Mouse (Mus musculus): ENCODE data around the gene Xndc1. TPM values are rescaled to one million over a fixed set of nuclear protein-coding genes. Genes with fewer than 3 reads are reported as not detected.
"Not testable (repeated sequence)": the region's sequence is repeated elsewhere in the genome, so short reads cannot be mapped to it uniquely, and the experiment has no call there.

The Xndc1 gene
- 23.0 and 23.8 TPM in 2 replicates for polyA plus RNA-seq (2014; fragmentation: Nextera tagmentation; extraction: Ambion mirVana)

- Histone ChIP-seq H3K4me1 (ENCODE audit: control insufficient read depth, insufficient read depth, low read length) (peaks cover 4% of the 10 kb centered on the region; the same call in 1 of the 2 replicates), H3K27ac (replicated peaks; ENCODE audit: low read depth, low read length) (0 out of 2 replicates have a peak within 1 kb of the TSS, but pooled peaks have one; percentile 49), H3K9ac (replicated peaks; ENCODE audit: low read length) (peak within 1 kb of the TSS; percentile 80), H3K9me3 (replicated peaks; ENCODE audit: control insufficient read depth, low read length) (no peaks in the 10 kb centered on the region), H3K4me2 (ENCODE audit: low read depth, low read length) (peak within 1 kb of the TSS; percentile 56), H3K36me3 (replicated peaks; ENCODE audit: control insufficient read depth, insufficient read depth, low read depth, low read length) (no peaks in the 10 kb centered on the region), H3K4me3 (ENCODE audit: low read depth, low read length) (peak within 1 kb of the TSS; percentile 78), H3K27me3 (ENCODE audit: control insufficient read depth, insufficient read depth, low read length) (no peaks in the 10 kb centered on the region)
- peak; percentile 98 for ATAC-seq (replicated peaks; ENCODE audit: insufficient number of reproducible peaks, low FRiP score, low TSS enrichment, low read depth)
- peak; percentile 95 for DNase-seq (ENCODE audit: low spot score)
- WGBS: under 1% methylated on average over 56 of the region's 56 CpGs
Observed at GRCm38 (mm10) chr7:102065046-102065891, at the start of gene Xndc1, which contains the start of the genes Rnf121 and Xntrpc. Gene Xndc1, plus strand, starts transcription at chr7:102065511. Gene Rnf121, minus strand, starts transcription at chr7:102065469. Gene Xntrpc, plus strand, starts transcription at chr7:102065713.

- H3K9ac ChIP-seq (replicated peaks; ENCODE audit: low read length): no peak overlapping the region
- ATAC-seq (replicated peaks; ENCODE audit: insufficient number of reproducible peaks, low FRiP score, low TSS enrichment, low read depth): no peak
- no peak overlapping the region for H3K4me2 ChIP-seq (ENCODE audit: low read depth, low read length)
- H3K4me3 ChIP-seq (ENCODE audit: low read depth, low read length): no peak overlapping the region
- H3K27ac ChIP-seq (replicated peaks; ENCODE audit: low read depth, low read length): no peak overlapping the region
- no peaks in the 10 kb centered on the region for H3K9me3 ChIP-seq (replicated peaks; ENCODE audit: control insufficient read depth, low read length)
- no peaks in the 10 kb centered on the region for H3K27me3 ChIP-seq (ENCODE audit: control insufficient read depth, insufficient read depth, low read length)
- DNase-seq (ENCODE audit: low spot score): no peak
- 79% methylated on average over 4 of the region's 4 CpGs for WGBS
- H3K4me1 ChIP-seq (ENCODE audit: control insufficient read depth, insufficient read depth, low read length): no peaks in the 10 kb centered on the region
- peaks cover 31% of the 10 kb centered on the region for H3K36me3 ChIP-seq (replicated peaks; ENCODE audit: control insufficient read depth, insufficient read depth, low read depth, low read length)
Observed at GRCm38 (mm10) chr7:102016936-102017335, 48.4 kb upstream of the Xndc1 start.

- H3K4me2 ChIP-seq (ENCODE audit: low read depth, low read length): no peak overlapping the region
Observed at GRCm38 (mm10) chr7:102017452-102017851, 47.9 kb upstream of the Xndc1 start.

GRCm38 (mm10) chr7:102018034-102018433 lies 47.3 kb upstream of the Xndc1 start:
- no peaks in the 10 kb centered on the region for H3K9me3 ChIP-seq (replicated peaks; ENCODE audit: control insufficient read depth, low read length)
- no peaks in the 10 kb centered on the region for H3K4me1 ChIP-seq (ENCODE audit: control insufficient read depth, insufficient read depth, low read length)
- ATAC-seq (replicated peaks; ENCODE audit: insufficient number of reproducible peaks, low FRiP score, low TSS enrichment, low read depth) (no peak), DNase-seq (ENCODE audit: low spot score) (no peak)
- no peak overlapping the region for H3K27ac ChIP-seq (replicated peaks; ENCODE audit: low read depth, low read length)
- H3K9ac ChIP-seq (replicated peaks; ENCODE audit: low read length): no peak overlapping the region
- H3K4me3 ChIP-seq (ENCODE audit: low read depth, low read length): no peak overlapping the region
- H3K27me3 ChIP-seq (ENCODE audit: control insufficient read depth, insufficient read depth, low read length): no peaks in the 10 kb centered on the region
- peaks cover 25% of the 10 kb centered on the region for H3K36me3 ChIP-seq (replicated peaks; ENCODE audit: control insufficient read depth, insufficient read depth, low read depth, low read length)
- WGBS: 86% methylated on average over 7 of the region's 7 CpGs
- no peak overlapping the region for H3K4me2 ChIP-seq (ENCODE audit: low read depth, low read length)

More at GRCm38 (mm10) chr7:102017452-102017851, 47.9 kb upstream of the Xndc1 start:
- Histone ChIP-seq H3K4me1 (ENCODE audit: control insufficient read depth, insufficient read depth, low read length) (no peaks in the 10 kb centered on the region), H3K27ac (replicated peaks; ENCODE audit: low read depth, low read length) (no peak overlapping the region), H3K27me3 (ENCODE audit: control insufficient read depth, insufficient read depth, low read length) (no peaks in the 10 kb centered on the region), H3K9ac (replicated peaks; ENCODE audit: low read length) (no peak overlapping the region), H3K9me3 (replicated peaks; ENCODE audit: control insufficient read depth, low read length) (no peaks in the 10 kb centered on the region), H3K36me3 (replicated peaks; ENCODE audit: control insufficient read depth, insufficient read depth, low read depth, low read length) (peaks cover 27% of the 10 kb centered on the region), H3K4me3 (ENCODE audit: low read depth, low read length) (no peak overlapping the region)
- 86% methylated on average over 5 of the region's 5 CpGs for WGBS
- DNase-seq (ENCODE audit: low spot score) (no peak), ATAC-seq (replicated peaks; ENCODE audit: insufficient number of reproducible peaks, low FRiP score, low TSS enrichment, low read depth) (no peak)

- H3K4me1 ChIP-seq (ENCODE audit: control insufficient read depth, insufficient read depth, low read length): no peaks in the 10 kb centered on the region
- no peak for DNase-seq (ENCODE audit: low spot score)
- no peaks in the 10 kb centered on the region for H3K9me3 ChIP-seq (replicated peaks; ENCODE audit: control insufficient read depth, low read length)
- peaks cover 22% of the 10 kb centered on the region for H3K36me3 ChIP-seq (replicated peaks; ENCODE audit: control insufficient read depth, insufficient read depth, low read depth, low read length)
- no peak within 1 kb of the TSS for H3K4me2 ChIP-seq (ENCODE audit: low read depth, low read length)
- 92% methylated on average over 3 of the region's 3 CpGs for WGBS
- ATAC-seq (replicated peaks; ENCODE audit: insufficient number of reproducible peaks, low FRiP score, low TSS enrichment, low read depth): no peak
- H3K4me3 ChIP-seq (ENCODE audit: low read depth, low read length): no peak within 1 kb of the TSS
- H3K9ac ChIP-seq (replicated peaks; ENCODE audit: low read length): no peak within 1 kb of the TSS
- H3K27me3 ChIP-seq (ENCODE audit: control insufficient read depth, insufficient read depth, low read length): no peaks in the 10 kb centered on the region
- no peak within 1 kb of the TSS for H3K27ac ChIP-seq (replicated peaks; ENCODE audit: low read depth, low read length)
Observed at GRCm38 (mm10) chr7:102018590-102018989, 46.7 kb upstream of the Xndc1 start, which contains the start of gene Il18bp. Gene Il18bp, minus strand, starts transcription at chr7:102018690.

- 73% methylated on average over 3 of the region's 3 CpGs for WGBS
- DNase-seq (ENCODE audit: low spot score): no peak
Observed at GRCm38 (mm10) chr7:102019362-102019761, 45.9 kb upstream of the Xndc1 start.

DNA sequence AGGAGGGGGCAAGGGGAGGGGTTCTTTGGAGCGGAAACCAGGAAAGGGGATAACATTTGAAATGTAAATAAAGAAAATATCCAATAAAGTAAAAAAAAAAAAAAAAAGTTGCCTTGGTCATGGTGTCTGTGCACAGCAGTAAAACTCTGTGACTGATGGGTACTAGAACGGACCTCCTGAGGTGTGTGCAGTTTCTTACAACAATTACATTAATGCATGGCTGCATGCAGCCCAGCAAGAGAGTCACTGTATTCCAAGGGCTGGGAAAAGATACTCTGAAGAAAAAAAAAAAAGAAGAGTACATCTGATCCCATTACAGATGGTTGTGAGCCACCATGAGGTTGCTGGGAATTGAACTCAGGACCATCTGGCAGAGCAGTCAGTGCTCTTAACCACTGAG lies 44.4 kb upstream of the Xndc1 start:
- not testable (repeated sequence) for H3K4me2 ChIP-seq (ENCODE audit: low read depth, low read length); DNase-seq (ENCODE audit: low spot score); H3K9ac ChIP-seq (replicated peaks; ENCODE audit: low read length); H3K9me3 ChIP-seq (replicated peaks; ENCODE audit: control insufficient read depth, low read length); H3K4me1 ChIP-seq (ENCODE audit: control insufficient read depth, insufficient read depth, low read length); H3K4me3 ChIP-seq (ENCODE audit: low read depth, low read length); ATAC-seq (replicated peaks; ENCODE audit: insufficient number of reproducible peaks, low FRiP score, low TSS enrichment, low read depth); H3K27ac ChIP-seq (replicated peaks; ENCODE audit: low read depth, low read length); H3K27me3 ChIP-seq (ENCODE audit: control insufficient read depth, insufficient read depth, low read length)
- 97% methylated on average over 2 of the region's 2 CpGs for WGBS
- peaks cover 10% of the 10 kb centered on the region for H3K36me3 ChIP-seq (replicated peaks; ENCODE audit: control insufficient read depth, insufficient read depth, low read depth, low read length)

More at GRCm38 (mm10) chr7:102019362-102019761, 45.9 kb upstream of the Xndc1 start:
- Histone ChIP-seq H3K4me3 (ENCODE audit: low read depth, low read length) (no peak overlapping the region), H3K9me3 (replicated peaks; ENCODE audit: control insufficient read depth, low read length) (no peaks in the 10 kb centered on the region), H3K4me1 (ENCODE audit: control insufficient read depth, insufficient read depth, low read length) (no peaks in the 10 kb centered on the region), H3K27ac (replicated peaks; ENCODE audit: low read depth, low read length) (no peak overlapping the region), H3K9ac (replicated peaks; ENCODE audit: low read length) (no peak overlapping the region), H3K4me2 (ENCODE audit: low read depth, low read length) (no peak overlapping the region), H3K27me3 (ENCODE audit: control insufficient read depth, insufficient read depth, low read length) (no peaks in the 10 kb centered on the region), H3K36me3 (replicated peaks; ENCODE audit: control insufficient read depth, insufficient read depth, low read depth, low read length) (peaks cover 16% of the 10 kb centered on the region)
- no peak for ATAC-seq (replicated peaks; ENCODE audit: insufficient number of reproducible peaks, low FRiP score, low TSS enrichment, low read depth)

- ATAC-seq (replicated peaks; ENCODE audit: insufficient number of reproducible peaks, low FRiP score, low TSS enrichment, low read depth) (no peak), DNase-seq (ENCODE audit: low spot score) (no peak)
- H3K9ac ChIP-seq (replicated peaks; ENCODE audit: low read length): no peak overlapping the region
- no peaks in the 10 kb centered on the region for H3K4me1 ChIP-seq (ENCODE audit: control insufficient read depth, insufficient read depth, low read length)
- no peaks in the 10 kb centered on the region for H3K27me3 ChIP-seq (ENCODE audit: control insufficient read depth, insufficient read depth, low read length)
- no peak overlapping the region for H3K27ac ChIP-seq (replicated peaks; ENCODE audit: low read depth, low read length)
- H3K4me2 ChIP-seq (ENCODE audit: low read depth, low read length): no peak overlapping the region
- 92% methylated on average over 9 of the region's 9 CpGs for WGBS
- H3K9me3 ChIP-seq (replicated peaks; ENCODE audit: control insufficient read depth, low read length): no peaks in the 10 kb centered on the region
- no peak overlapping the region for H3K4me3 ChIP-seq (ENCODE audit: low read depth, low read length)
- peaks cover 10% of the 10 kb centered on the region for H3K36me3 ChIP-seq (replicated peaks; ENCODE audit: control insufficient read depth, insufficient read depth, low read depth, low read length)
Observed at GRCm38 (mm10) chr7:102023821-102024220, 41.5 kb upstream of the Xndc1 start.

All from embryonic facial prominence, embryonic 11.5 days (tissue).